Mouse (Mus musculus) cerebellum, adult 9-11 months (tissue): ENCODE results near the gene Hist1h3d.

Experiments
- DNase-seq: peaks from one replicate; pipeline ENCODE4 v3.0.0; 2022

The Hist1h3d gene

GRCm38 (mm10) chr13:23622861-23623450, 47.4 kb downstream of the Hist1h3d start:
- peak; percentile 34 for DNase-seq
